Mouse (Mus musculus) frontal cortex, postnatal 36 days (tissue): ENCODE results near the gene Angptl7.

ENCODE experiments used
- DNase-seq, 2 experiments: peaks; one replicate each; pipeline ENCODE4 v3.0.0; 2022; ENCODE audit warnings: low spot score in 2 of 2

The Angptl7 gene

GRCm38 (mm10) chr4:148495874-148496689, 4.2 kb downstream of the Angptl7 start:
- DNase-seq: peak in 1 of 2 experiments; percentile 59

GRCm38 (mm10) chr4:148495160-148495559, 5.1 kb downstream of the Angptl7 start:
- no peak for DNase-seq

GRCm38 (mm10) chr4:148491448-148491847, 8.8 kb downstream of the Angptl7 start:
- no peak for DNase-seq

DNA sequence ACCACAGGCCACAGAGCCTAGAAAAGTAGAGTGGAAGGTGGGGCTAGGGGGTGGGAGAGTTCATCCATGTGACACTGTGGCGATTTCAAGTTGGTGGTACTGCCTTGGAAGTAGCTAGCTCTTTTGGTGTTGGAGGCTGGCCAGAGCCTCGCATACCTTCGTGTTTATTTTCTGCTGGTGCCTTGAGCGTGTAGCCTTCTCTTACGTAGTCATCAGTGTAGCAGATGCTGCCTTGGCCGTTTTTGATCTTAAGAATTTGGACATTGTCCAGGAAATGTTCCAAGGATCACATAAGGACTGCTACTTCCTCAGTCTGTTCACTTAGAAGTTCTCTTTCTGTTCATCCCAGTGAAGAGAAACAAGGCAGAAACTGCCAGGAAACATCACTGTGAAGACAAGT, 9.8 kb downstream of the Angptl7 start:
- no peak for DNase-seq

DNA sequence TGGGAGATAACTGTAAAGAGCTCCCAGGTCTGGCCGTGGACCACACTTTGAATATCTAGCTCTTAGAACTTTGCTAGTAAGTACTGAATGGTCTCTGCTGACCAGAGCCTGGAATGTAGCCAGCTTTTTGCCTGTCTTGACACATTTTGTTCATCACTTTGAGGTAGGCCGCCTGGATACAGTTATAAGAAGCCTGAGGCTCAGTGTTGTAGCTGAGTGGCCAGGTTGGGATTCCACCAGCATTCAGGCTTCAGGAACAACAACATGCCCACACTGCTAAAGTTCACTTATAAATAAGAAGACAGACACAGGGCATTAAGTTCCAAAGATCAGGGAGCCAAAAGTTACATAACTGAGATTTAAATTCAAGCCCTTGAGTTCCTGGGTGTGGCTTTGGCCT, 12.4 kb downstream of the Angptl7 start:
- no peak for DNase-seq

DNA sequence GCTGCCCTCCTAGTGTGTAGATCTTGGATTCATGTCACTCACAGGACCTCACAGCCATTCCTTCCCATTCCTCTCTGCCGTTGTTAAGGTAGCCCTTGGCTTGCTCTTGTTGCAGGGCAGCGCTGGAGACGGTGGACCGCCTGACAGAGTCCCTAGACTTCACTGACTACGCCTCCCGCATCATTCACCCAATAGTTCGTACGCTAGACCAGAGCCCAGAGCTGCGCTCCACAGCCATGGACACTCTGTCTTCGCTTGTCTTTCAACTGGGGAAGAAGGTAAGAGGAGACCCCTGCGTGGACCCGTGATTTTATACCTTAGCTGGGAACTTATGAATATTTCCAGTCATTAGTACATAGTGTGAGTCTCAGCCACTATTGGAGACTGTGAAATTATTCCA, 15.7 kb downstream of the Angptl7 start:
- no peak for DNase-seq

GRCm38 (mm10) chr4:148481557-148482168, 18.6 kb downstream of the Angptl7 start:
- no peak for DNase-seq

GRCm38 (mm10) chr4:148480245-148480644, 20.0 kb downstream of the Angptl7 start:
- DNase-seq: no peak

DNA sequence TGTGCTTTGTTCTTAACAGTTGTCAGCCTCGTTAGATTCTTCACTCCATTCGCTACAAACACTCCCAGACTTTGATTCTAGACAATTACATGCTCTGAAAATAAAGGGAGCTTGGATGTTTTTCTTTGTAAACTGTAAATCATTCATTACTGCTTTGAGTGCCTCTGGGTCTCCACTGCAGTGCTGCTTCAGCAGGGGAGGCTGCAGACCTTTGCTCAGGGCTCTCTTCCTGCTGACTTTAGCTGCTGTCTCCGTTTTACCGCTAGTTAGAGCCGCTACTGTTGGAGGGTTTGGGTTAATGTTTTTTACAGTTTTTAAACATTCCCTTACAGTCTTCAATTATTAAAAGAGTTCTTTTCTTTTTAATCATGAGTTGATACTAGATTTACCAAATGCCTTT, 26.8 kb downstream of the Angptl7 start:
- DNase-seq: no peak

GRCm38 (mm10) chr4:148472436-148473174, 27.7 kb downstream of the Angptl7 start:
- DNase-seq: no peak

DNA sequence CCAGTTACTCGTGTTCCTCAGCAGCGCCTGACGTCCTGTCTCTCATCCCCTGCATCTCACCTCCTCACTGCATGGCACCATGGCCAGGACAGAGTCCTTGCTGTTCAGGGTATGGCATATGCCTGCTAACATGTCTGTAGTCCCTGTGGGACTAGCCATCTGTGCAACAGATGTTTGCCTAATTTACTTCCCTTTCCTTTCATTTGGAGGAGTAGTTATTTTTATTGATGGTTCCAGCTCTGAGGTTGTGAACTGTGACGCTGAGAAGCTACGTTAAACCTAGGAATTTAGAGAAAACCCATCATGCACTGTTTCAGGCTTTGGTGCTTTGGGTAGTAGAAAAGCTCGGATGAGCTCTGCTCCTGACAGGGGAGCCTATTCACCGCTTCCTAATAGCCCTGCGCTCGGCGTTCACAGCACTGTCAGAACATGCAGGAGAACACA, 28.9 kb downstream of the Angptl7 start:
- no peak for DNase-seq

GRCm38 (mm10) chr4:148469487-148470252, 30.6 kb downstream of the Angptl7 start:
- no peak for DNase-seq

DNA sequence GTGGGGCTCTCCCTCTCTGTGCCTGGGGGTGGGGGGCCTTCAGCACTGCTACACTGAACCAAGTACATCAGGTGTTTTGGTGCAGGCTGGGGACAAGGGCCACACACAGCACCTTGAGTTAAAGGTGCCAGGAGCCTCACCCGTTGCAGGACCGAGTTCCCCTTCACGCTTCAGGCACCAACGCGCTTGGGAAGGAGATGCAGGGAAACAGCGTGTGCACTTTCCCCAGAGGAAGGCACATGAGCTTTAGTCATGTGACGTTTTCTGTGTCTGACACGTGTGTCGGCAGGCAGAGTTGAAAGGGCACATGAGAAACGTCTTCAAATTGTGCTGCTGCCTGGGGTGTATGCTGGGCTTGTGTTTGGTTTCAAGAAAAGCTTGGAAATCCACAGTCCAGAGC, 31.9 kb downstream of the Angptl7 start:
- no peak for DNase-seq

DNA sequence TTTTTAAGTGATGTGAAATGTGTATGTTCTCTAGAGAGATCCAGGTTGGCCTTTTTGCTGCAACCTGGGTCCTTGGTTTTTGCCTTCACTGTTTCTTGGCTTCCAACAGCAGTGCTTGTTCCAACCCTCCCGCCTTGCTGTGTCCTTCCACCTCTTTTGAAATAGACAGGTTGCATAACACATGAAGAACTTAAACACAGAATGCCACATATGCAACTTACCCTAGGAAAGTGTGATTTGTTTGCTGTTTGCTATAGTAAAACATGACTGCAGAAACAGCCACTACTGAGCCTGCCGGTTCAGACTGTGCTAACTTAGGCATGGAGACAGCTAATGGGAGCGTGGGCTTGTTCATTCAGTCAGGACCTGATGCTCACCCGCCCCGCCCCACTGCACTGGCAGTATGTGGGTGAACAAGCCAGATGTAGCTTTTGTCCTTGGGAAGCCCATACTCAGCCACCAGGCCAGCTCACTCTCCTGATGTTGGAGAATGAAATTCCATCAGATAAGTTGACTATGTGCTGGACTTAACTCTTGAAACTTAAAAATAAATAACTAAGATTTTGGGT, 33.7 kb downstream of the Angptl7 start:
- no peak for DNase-seq

GRCm38 (mm10) chr4:148464869-148465268, 35.4 kb downstream of the Angptl7 start:
- no peak for DNase-seq

DNA sequence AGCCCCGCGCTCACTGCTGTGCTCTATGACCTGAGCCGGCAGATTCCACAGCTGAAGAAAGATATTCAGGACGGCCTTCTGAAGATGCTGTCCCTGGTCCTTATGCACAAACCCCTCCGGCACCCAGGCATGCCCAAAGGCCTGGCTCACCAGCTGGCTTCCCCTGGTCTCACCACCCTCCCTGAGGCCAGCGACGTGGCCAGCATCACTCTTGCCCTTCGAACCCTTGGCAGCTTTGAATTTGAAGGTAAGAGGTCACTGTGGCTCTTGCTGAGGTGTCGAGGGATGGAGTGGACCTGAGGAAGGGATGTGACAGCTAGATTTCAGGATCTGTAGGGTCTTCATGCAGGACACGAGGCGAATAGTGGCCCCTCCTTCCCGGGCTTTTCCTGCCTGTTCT, 36.0 kb downstream of the Angptl7 start:
- no peak for DNase-seq

DNA sequence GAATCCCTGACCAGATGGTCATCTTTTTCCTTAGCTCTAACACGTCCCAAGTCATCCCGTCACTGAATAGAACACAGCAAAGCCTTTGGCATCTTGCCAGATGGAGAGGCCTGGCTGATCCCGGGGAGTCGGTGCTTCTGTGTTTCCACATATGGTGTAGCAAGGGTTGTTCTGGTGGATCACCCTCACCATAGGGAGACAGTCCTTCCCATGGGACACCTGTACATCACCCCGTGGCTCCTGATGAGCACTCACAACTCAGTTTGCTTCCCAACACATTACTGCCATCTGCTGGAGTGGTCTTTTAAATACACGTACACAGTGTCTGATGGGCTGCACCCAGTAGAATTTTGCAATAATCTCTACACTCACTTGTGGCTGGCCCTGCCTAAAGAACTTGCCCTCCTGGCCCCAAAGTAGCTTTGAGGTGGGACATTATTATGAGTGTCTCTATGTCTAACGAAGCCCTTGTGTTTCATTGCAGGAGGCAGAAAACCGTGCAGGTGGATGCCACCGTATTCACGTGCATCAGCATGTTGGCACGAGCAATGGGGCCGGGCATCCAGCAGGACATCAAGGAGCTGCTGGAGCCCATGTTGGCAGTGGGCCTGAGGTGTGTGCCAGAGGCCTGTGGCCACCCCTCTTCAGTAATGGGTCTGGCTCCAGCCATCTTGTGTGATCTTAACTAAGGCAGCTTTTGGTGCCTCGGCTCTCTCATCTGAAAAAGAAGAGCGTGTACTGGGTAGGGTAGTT, 36.9 kb downstream of the Angptl7 start:
- peak in 1 of 2 experiments; percentile 48 for DNase-seq

GRCm38 (mm10) chr4:148462717-148463116, 37.5 kb downstream of the Angptl7 start:
- DNase-seq: no peak

DNA sequence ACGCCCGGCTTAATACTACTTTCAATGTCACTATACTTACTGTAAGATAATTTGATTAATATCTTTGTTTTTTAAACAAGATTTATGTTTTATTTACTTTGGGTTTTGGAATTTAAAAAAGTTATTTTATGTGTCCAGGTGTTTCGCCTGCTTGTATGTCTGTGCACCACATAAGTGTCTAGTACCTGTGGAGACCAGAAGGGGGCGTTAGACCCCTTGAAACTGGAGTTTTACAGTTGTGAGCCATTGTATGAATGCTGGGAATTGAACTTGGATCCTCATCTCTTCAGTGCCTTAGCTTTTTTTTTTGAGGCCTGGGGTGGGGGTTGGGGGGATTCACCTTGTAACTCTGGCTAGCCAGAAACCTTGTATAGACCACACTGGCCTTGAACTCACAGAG, 38.5 kb downstream of the Angptl7 start:
- DNase-seq: no peak

DNA sequence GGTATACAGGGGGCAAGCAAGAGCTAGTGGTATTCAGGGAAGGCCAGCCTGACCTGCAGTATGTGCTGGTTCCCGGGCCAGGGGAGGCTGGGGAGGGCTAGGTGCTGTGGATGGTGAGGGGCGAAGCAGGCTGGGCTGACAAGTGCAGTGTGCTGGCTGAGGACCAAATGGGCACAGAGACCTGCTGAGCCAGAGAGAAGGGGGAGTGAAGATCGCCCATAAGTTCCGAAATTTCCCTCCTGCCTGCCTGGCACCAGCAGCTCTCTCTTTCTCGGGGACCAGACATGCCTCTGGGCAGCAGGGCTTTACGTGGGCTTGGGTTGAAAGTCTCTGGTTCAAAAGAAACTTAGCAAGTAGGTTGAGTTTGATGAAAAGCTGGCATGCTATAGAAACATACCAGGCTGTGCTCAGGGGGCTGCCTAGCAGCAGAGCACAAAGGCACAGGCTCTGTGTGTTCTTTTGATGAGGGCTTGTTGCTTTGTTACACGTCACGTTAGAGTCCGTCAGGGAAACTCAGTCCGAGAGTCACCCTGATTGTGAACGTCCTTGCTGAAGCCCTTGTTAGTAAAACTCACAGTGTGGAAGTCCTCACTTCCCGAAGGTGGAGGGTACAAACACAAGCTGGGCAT, 39.5 kb downstream of the Angptl7 start:
- no peak for DNase-seq
